Mouse (Mus musculus) telencephalon, adult 2 months (tissue): ENCODE results near the gene Gm44790.
"Not testable (repeated sequence)": the region's sequence is repeated elsewhere in the genome, so short reads cannot be mapped to it uniquely, and the experiment has no call there.

Source experiments
- DNase-seq: peaks from one replicate; pipeline ENCODE4 v3.0.0-alpha.2; 2011; ENCODE audit warnings: low read depth, low spot score

The Gm44790 gene

GRCm38 (mm10) chr6:86474646-86475181, 48.3 kb downstream of the Gm44790 start:
- DNase-seq, result no peak

GRCm38 (mm10) chr6:86475462-86476167, 49.2 kb downstream of the Gm44790 start:
- DNase-seq, result no peak

- DNase-seq, result no peak
Measured at GRCm38 (mm10) chr6:86476931-86477330, 50.5 kb downstream of the Gm44790 start.

- DNase-seq, result no peak
Measured at GRCm38 (mm10) chr6:86479311-86479710, 52.9 kb downstream of the Gm44790 start.

- DNase-seq, result no peak
Measured at GRCm38 (mm10) chr6:86479816-86480188, 53.3 kb downstream of the Gm44790 start.

- no peak for DNase-seq
Measured at GRCm38 (mm10) chr6:86480189-86480831, 53.9 kb downstream of the Gm44790 start.

- no peak for DNase-seq
Measured at GRCm38 (mm10) chr6:86481871-86482270, 55.4 kb downstream of the Gm44790 start.

GRCm38 (mm10) chr6:86485943-86486640, 59.6 kb downstream of the Gm44790 start:
- no peak for DNase-seq

GRCm38 (mm10) chr6:86487358-86488148, 61.1 kb downstream of the Gm44790 start:
- DNase-seq, result peak; percentile 80

- DNase-seq, result no peak
Measured at GRCm38 (mm10) chr6:86488149-86488485, 61.7 kb downstream of the Gm44790 start.

- DNase-seq, result no peak
Measured at GRCm38 (mm10) chr6:86489945-86490344, 63.5 kb downstream of the Gm44790 start.

- DNase-seq, result not testable (repeated sequence)
Measured at GRCm38 (mm10) chr6:86490413-86490812, 64.0 kb downstream of the Gm44790 start.

- DNase-seq, result no peak
Measured at GRCm38 (mm10) chr6:86493469-86494263, 67.2 kb downstream of the Gm44790 start.

- DNase-seq, result no peak
Measured at GRCm38 (mm10) chr6:86494767-86495166, 68.3 kb downstream of the Gm44790 start.
